Mouse (Mus musculus): ENCODE results near the gene Txnrd2.

DNA sequence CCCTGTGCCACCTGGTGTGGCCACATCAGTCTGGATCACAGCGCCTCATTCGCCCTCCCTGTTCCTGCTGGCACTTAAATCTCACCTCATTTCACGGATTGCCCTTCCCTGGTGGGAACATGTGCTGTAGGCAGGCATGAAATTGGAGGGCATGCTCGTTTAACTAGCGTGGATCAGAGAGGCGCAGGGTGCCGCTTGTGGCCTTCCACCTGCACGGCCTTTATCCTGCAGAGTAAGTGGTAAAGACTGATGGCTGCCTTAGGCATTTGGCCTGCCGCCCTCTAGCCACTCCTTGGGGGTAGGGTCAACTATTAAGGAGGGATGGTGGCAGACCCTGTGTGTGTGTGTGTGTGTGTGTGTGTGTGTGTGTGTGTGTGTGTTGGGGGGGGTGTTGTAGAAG is 35.8 kb downstream of the Txnrd2 start:
- TF ChIP-seq CTCF (IDR thresholded peaks at IDR 0.05; ENCODE audit: low read depth, low read length) (no peak), POLR2A (IDR thresholded peaks at IDR 0.05; ENCODE audit: borderline replicate concordance, low read depth, low read length) (no peak)
